Mouse (Mus musculus): Measurements from ENCODE around the gene Cldn18.

Gene Cldn18

DNA sequence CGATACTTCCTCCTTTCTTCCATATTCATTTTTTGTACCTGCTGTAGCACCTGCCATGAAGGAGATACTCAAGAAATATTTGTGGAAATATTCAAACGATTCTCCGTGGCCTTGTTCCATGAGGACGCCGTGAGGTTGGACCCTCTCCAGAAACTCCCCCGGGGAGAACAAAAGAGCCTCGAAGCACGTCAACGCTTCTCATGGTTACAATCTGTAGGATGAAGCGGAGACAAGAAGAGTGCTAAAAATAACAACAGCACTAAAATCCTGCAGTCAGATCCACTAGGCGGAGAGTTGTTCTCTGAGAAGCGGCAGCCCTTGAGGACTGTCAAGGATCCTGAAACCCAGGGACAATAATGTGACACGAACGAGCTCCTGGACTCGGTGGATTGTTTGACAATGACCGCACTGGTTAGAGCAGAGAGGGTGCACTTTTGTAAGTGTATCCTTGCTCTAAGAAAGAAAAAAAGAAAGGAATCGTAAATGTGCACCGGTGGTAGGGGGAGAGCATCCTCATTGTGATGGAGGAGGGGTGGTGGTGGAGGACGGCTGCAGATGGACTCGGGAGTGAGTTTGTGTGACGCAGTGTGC lies 35.0 kb downstream of the Cldn18 start:
- DNase-seq = peak; percentile 28

DNA sequence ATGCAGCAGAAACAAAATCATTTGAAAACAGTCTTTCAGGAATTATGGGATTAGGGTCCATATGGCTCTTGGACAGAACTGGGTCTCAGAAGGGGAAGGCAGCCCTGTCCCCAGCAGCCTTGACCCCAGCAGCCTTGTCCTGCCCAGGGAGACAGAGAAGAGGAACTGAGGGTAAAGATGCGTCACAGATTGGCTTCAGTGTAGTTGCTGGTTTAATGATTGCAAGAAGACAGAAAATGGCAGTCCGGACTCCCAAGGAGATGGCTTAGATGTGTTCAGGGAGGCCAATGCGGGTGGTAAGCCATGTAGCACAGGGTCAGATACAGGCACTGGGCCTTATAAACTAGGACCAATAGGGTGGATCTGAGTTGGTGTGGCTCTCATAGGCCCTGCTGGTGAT lies 41.4 kb downstream of the Cldn18 start:
- no peak for DNase-seq

DNA sequence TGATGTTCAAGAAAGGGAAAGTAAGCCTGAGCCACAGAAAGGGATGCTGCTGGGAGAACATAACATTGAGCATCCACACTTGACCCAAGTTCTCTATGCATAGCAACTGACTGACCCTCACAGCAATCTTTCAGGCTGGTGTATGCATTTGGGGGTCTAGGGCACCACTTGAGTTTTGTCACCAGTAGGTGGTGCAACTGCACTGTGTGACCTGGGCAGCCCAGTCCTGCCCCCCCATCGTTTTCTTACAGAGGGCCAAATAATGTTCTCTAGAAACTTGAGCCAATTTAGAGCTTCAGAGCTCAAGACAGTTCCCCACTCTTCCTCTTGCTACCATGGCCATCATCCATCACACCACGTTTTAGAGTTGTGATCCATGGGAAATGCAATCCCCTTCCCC lies 45.5 kb downstream of the Cldn18 start:
- no peak for DNase-seq

DNA sequence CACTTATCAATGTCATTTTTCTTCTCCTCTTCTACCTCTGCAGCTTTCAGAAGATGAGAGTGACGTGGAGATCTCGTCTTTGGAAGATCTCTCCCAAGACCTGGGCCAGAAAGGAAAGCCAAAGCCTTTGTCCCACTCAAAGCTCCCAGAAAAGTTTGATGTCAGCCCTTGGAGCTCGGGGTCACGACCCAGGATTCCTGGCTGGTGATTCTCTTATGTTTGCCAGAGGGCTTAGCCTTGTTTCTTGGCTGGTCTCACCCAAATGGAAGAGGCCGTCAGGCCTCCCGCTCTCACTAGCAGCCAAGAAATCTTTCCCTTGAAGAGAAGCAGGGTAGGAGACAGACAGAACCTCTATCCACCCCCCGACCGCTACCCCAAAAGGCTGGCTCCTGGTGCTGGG lies 49.5 kb downstream of the Cldn18 start:
- DNase-seq = no peak

DNA sequence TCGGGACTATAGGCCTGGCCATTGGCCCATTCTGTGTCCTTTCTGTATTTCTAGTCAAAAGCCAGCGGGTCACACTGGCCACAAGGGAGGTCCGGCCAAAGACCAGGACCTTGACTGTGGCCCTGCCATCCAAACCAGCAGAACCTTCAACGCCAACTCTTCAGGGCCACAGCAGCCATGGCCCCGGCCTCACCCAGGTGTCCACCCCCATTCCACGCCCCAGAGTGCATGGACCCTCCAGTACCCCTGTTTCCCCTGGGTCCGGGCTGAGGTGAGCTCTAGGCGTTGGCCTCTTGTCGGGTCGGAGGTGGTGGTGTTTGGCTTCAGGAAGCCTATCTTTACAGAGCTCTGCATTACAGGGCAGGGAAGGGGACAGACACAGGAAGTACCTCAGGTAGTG lies 54.2 kb downstream of the Cldn18 start:
- no peak for DNase-seq

DNA sequence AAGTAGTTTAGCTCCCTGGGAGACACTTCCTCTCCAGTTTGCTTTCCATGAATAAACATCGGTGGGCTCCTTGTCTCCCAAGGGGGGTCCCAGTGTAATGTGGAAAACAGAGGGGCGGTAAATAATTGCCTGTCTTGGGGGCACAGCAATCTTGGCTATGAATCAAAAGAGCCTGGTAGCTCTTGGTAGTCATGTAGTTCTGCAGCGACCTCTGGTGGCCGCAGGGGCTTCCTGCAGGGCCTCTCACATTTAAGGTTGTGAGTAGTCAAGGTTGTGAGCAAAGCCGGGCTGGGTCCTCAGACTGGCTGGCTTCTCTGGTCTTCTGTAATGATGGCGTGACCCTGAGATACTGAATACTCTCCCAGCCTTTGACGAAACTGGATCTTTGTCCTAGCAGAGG lies 54.7 kb downstream of the Cldn18 start:
- DNase-seq = peak; percentile 65

DNA sequence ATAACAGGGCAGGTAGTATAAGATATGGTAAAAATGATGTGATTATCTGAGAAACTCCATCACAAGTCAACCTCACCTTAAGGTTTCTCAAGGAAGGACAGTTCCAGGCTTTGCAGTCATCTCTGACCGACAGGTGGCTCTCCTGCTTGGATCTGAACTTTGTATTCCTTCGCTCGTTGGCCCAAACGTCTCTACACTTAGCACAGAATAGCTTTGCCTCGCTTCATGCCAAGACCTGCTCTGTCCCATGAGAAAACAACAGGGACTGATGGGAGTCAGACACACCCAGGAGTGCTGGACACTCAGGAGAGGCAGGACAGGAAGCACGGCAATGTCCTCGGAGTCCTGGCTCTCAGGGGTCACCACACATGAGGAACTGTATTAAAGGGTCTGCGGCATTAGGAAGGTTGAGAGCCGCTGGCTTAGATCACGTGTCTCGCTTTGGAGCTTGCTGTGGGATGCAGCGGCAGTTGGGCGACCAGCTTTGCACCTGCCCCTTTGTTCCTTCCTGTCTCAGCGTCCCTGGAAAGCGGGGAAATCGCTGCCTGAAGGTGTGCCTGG lies 55.4 kb downstream of the Cldn18 start:
- no peak for DNase-seq

DNA sequence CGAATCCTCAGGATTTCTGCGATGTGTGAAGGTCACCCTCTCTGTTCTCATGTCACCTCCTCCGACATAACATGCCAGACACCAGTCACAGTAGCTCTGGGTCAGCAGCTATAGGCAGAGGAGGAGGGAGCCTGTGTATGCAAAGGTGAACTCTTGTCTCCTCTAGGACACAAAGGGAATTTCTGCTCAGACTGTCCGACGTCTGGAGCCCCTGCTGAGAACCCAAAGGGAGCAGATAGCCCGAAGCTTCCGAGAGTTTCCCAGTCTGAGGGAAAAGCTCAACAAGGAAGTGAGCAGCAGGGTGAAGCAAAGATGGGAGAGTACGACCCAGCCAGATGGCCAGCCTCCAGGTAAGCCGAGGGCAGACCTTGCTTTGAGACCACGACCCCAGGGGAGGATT lies 56.3 kb downstream of the Cldn18 start:
- no peak for DNase-seq

DNA sequence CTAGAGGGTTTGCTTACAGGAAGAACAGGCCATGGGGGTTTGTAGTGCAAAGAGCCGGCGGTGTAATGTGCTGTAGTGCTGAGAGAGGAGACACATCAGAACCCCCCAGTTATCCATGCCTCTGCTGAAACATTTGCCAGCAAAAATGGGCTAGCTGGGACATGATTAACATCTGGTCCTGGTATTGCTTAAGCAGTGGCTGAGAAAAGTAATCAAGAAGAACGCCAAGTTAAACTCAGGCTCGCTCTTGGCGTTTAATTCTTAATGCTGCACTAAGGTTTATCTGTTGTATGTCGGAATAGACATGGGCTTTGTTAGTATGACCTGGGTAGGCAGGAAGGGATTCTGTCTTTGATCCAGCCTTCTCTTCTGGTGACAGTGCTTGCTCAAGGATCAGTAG lies 71.0 kb downstream of the Cldn18 start:
- DNase-seq = no peak

DNA sequence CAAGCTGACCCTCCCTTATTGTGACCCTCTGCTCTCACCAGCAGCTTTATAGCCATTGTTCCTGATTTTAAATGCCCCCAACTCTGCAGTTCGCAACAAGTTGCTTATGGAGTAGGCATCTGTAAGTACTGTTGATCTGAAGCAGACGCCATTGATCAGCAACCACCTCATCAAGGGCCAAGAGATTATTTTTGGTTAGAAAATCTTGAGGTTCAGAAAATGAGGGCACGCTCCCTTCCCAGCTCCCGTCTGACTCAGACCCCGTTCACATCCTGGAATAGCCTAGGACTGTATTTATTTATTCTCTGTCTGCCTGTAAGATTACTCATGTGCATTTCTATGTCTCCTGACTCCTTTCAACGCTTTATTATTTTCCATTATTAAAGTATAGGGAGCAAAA lies 71.7 kb downstream of the Cldn18 start:
- DNase-seq = no peak

DNA sequence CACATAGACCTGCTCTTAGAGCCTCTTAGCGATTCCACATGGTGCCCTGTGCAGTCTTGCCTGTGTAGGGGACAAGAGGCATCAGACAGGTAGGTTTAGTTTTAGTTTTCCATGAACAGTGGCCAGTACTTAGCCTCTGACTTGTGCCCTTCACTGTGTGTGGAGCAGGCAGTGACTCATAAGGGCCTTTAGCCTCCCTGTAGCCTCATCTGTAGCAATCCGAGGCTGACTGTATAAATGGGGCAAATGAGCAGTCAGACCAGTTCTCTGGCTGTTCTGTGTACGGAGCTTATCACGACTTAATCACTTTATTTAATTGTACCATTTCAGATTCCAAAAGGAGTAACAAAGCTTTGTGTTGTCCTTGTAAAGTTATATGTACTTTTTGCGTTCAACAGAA lies 77.1 kb downstream of the Cldn18 start:
- no peak for DNase-seq

Measured in layer of hippocampus, adult 9-11 months (tissue).